Mouse (Mus musculus) kidney, postnatal 36 days (tissue): ENCODE data around the gene Olfr93.
"Not testable (repeated sequence)": the region's sequence is repeated elsewhere in the genome, so short reads cannot be mapped to it uniquely, and the experiment has no call there.

ENCODE experiments used
- DNase-seq, 2 experiments: peaks; one replicate each; pipeline ENCODE4 v3.0.0; 2021 to 2022; ENCODE audit warnings: mixed read lengths in 2 of 2

Olfr93 gene

GRCm38 (mm10) chr17:37161394-37161793 is at the start of gene Olfr93:
Gene Olfr93 (minus strand): TSS chr17:37161494.
- no peak for DNase-seq

- DNase-seq: no peak
Observed at GRCm38 (mm10) chr17:37203917-37204236, 42.6 kb upstream of the Olfr93 start.

- DNase-seq: peak; percentile 66 to 87
Observed at GRCm38 (mm10) chr17:37203206-37203916, 42.1 kb upstream of the Olfr93 start.

- no peak for DNase-seq
Observed at GRCm38 (mm10) chr17:37200894-37201293, 39.6 kb upstream of the Olfr93 start, which contains the start of gene Olfr94. Gene Olfr94 (minus strand): TSS chr17:37200994.

- peak in 1 of 2 experiments; percentile 23 for DNase-seq
Observed at GRCm38 (mm10) chr17:37196845-37197724, 35.8 kb upstream of the Olfr93 start.

- no peak for DNase-seq
Observed at GRCm38 (mm10) chr17:37194782-37195181, 33.5 kb upstream of the Olfr93 start.

- DNase-seq: no peak
Observed at GRCm38 (mm10) chr17:37193656-37194055, 32.4 kb upstream of the Olfr93 start, which contains the start of gene Ubd. Gene Ubd (plus strand): TSS chr17:37193892.

GRCm38 (mm10) chr17:37193032-37193431 is 31.7 kb upstream of the Olfr93 start:
- DNase-seq: no peak

- DNase-seq: peak; percentile 67 to 71
Observed at GRCm38 (mm10) chr17:37190711-37191110, 29.4 kb upstream of the Olfr93 start.

GRCm38 (mm10) chr17:37185474-37185873 is 24.2 kb upstream of the Olfr93 start:
- no peak for DNase-seq

- DNase-seq: not testable (repeated sequence)
Observed at GRCm38 (mm10) chr17:37131366-37131765, 29.9 kb downstream of the Olfr93 start.

GRCm38 (mm10) chr17:37119988-37120387 is 41.3 kb downstream of the Olfr93 start, which contains the start of gene Olfr92:
Gene Olfr92 (minus strand): TSS chr17:37120088.
- no peak for DNase-seq

- DNase-seq: no peak
Observed at GRCm38 (mm10) chr17:37098178-37098577, 63.1 kb downstream of the Olfr93 start, which contains the start of gene Olfr91. Gene Olfr91 (minus strand): TSS chr17:37098278.

GRCm38 (mm10) chr17:37093289-37093688 is 68.0 kb downstream of the Olfr93 start:
- no peak for DNase-seq

- DNase-seq: no peak
Observed at GRCm38 (mm10) chr17:37092198-37092597, 69.1 kb downstream of the Olfr93 start.
